Mouse (Mus musculus): ENCODE measurements around the gene Sufu. TPM values are rescaled to one million over a fixed set of nuclear protein-coding genes. Genes with fewer than 3 reads are reported as not detected.
A peak's percentile ranks its signal among the peaks of the same experiment; 100 is the strongest.

The Sufu gene
- total and polyA plus RNA-seq, 3 experiments: 11.4 to 42.5 TPM; not detected in 1

GRCm38 (mm10) chr19:46479306-46480075 lies 82.8 kb downstream of the Sufu start:
- no peak for DNase-seq (ENCODE audit: low read depth, low spot score)

GRCm38 (mm10) chr19:46480624-46481345 lies 84.1 kb downstream of the Sufu start:
- H3K27ac ChIP-seq (ENCODE audit: control insufficient read depth, low read depth, low read length): no peak overlapping the region
- H3K27me3 ChIP-seq (ENCODE audit: control insufficient read depth in 1 of 2, insufficient read depth in 2 of 2, low read length in 2 of 2): no peaks in the 10 kb centered on the region
- H3K9ac ChIP-seq (ENCODE audit: control insufficient read depth, low read depth, low read length, poor library complexity, severe bottlenecking): no peak overlapping the region
- no peak overlapping the region for H3K4me3 ChIP-seq (ENCODE audit: control insufficient read depth in 1 of 2, insufficient read depth in 1 of 2, low read depth in 2 of 2, low read length in 2 of 2)
- no peaks in the 10 kb centered on the region for H3K9me3 ChIP-seq (replicated peaks; ENCODE audit: insufficient read depth, low read length)
- no peak for DNase-seq (ENCODE audit: low read depth, low spot score)
- peaks cover 2 to 14% of the 10 kb centered on the region in 2 experiments; a peak in 3 of 4 replicates for H3K36me3 ChIP-seq (ENCODE audit: control insufficient read depth in 1 of 2, insufficient read depth in 2 of 2, low read length in 2 of 2)
- TF ChIP-seq USF2 (IDR thresholded peaks at IDR 0.05; ENCODE audit: borderline replicate concordance in 1 of 2, insufficient read depth in 1 of 2, low read depth in 1 of 2, low read length in 2 of 2): no peak
- TF ChIP-seq TAL1 (IDR thresholded peaks at IDR 0.05; ENCODE audit: low read length): no peak; the same call in 1 of the 2 replicates
- no peak for TF ChIP-seq ETS1 (IDR thresholded peaks at IDR 0.05; ENCODE audit: low read depth, low read length)
- no peak for TF ChIP-seq CHD1 (IDR thresholded peaks at IDR 0.05; ENCODE audit: low read depth, low read length)
- no peak for TF ChIP-seq POLR2A (IDR thresholded peaks at IDR 0.05; ENCODE audit: control insufficient read depth in 1 of 2, insufficient read depth in 1 of 2, low read depth in 1 of 2, low read length in 2 of 2, poor library complexity in 1 of 2)
- no peak for TF ChIP-seq ELF1 (IDR thresholded peaks at IDR 0.05; ENCODE audit: low read depth, low read length)
- no peak for TF ChIP-seq HCFC1 (IDR thresholded peaks at IDR 0.05; ENCODE audit: low read depth, low read length)
- TF ChIP-seq ZNF384 (IDR thresholded peaks at IDR 0.05; ENCODE audit: low read depth, low read length): no peak
- no peak for TF ChIP-seq ZC3H11A (IDR thresholded peaks at IDR 0.05; ENCODE audit: low read depth, low read length)
- no peak for TF ChIP-seq RCOR1 (IDR thresholded peaks at IDR 0.05; ENCODE audit: low read depth, low read length)
- no peak for TF ChIP-seq NELFE (IDR thresholded peaks at IDR 0.05; ENCODE audit: low read depth, low read length)
- TF ChIP-seq MEF2A (IDR thresholded peaks at IDR 0.05; ENCODE audit: extremely low read depth, insufficient replicate concordance, low read depth, low read length, poor library complexity, severe bottlenecking): no peak
- no peak for TF ChIP-seq MXI1 (IDR thresholded peaks at IDR 0.05; ENCODE audit: low read depth, low read length)
- TF ChIP-seq CTCF (IDR thresholded peaks at IDR 0.05 in 2 of 3, conservative IDR thresholded peaks at IDR 0.05 in 1 of 3; ENCODE audit: control insufficient read depth in 1 of 3, insufficient read depth in 1 of 3, low read depth in 2 of 3, low read length in 3 of 3, poor library complexity in 1 of 3, severe bottlenecking in 1 of 3): no peak
- TF ChIP-seq GATA1 (IDR thresholded peaks at IDR 0.05; ENCODE audit: low read depth, low read length): no peak
- no peak for TF ChIP-seq TCF12 (IDR thresholded peaks at IDR 0.05; ENCODE audit: low read depth, low read length)
- no peak for TF ChIP-seq POLR2AphosphoS5 (IDR thresholded peaks at IDR 0.05; ENCODE audit: borderline replicate concordance, low read depth, low read length)
- peaks cover 0 to 18% of the 10 kb centered on the region in 2 experiments; a peak in 3 of 4 replicates for H3K4me1 ChIP-seq (ENCODE audit: control insufficient read depth in 1 of 2, insufficient read depth in 2 of 2, low read length in 2 of 2)
- no peaks in the 10 kb centered on the region for H3K79me2 ChIP-seq (ENCODE audit: control insufficient read depth, insufficient read depth, low read length, poor library complexity)

More at GRCm38 (mm10) chr19:46479306-46480075, 82.8 kb downstream of the Sufu start:
- Histone ChIP-seq H3K9me3 (replicated peaks; ENCODE audit: insufficient read depth, low read length) (no peaks in the 10 kb centered on the region), H3K9ac (ENCODE audit: control insufficient read depth, low read depth, low read length, poor library complexity, severe bottlenecking) (no peak overlapping the region), H3K27ac (ENCODE audit: control insufficient read depth, low read depth, low read length) (0 out of 2 replicates have a peak overlapping the region, but pooled peaks have one; percentile 30), H3K36me3 (ENCODE audit: control insufficient read depth in 1 of 2, insufficient read depth in 2 of 2, low read length in 2 of 2) (peaks cover 2 to 14% of the 10 kb centered on the region in 2 experiments; a peak in 3 of 4 replicates), H3K4me3 (ENCODE audit: control insufficient read depth in 1 of 2, insufficient read depth in 1 of 2, low read depth in 2 of 2, low read length in 2 of 2) (no peak overlapping the region), H3K4me1 (ENCODE audit: control insufficient read depth in 1 of 2, insufficient read depth in 2 of 2, low read length in 2 of 2) (peaks cover 0 to 18% of the 10 kb centered on the region in 2 experiments; a peak in 3 of 4 replicates), H3K27me3 (ENCODE audit: control insufficient read depth in 1 of 2, insufficient read depth in 2 of 2, low read length in 2 of 2) (no peaks in the 10 kb centered on the region), H3K79me2 (ENCODE audit: control insufficient read depth, insufficient read depth, low read length, poor library complexity) (no peaks in the 10 kb centered on the region)
- TF ChIP-seq JUND (IDR thresholded peaks at IDR 0.05; ENCODE audit: low read depth, low read length) (no peak), CTCF (IDR thresholded peaks at IDR 0.05 in 2 of 3, conservative IDR thresholded peaks at IDR 0.05 in 1 of 3; ENCODE audit: control insufficient read depth in 1 of 3, insufficient read depth in 1 of 3, low read depth in 2 of 3, low read length in 3 of 3, poor library complexity in 1 of 3, severe bottlenecking in 1 of 3) (no peak), ELF1 (IDR thresholded peaks at IDR 0.05; ENCODE audit: low read depth, low read length) (no peak), TAL1 (IDR thresholded peaks at IDR 0.05; ENCODE audit: low read length) (no peak), POLR2A (IDR thresholded peaks at IDR 0.05; ENCODE audit: control insufficient read depth in 1 of 2, insufficient read depth in 1 of 2, low read depth in 1 of 2, low read length in 2 of 2, poor library complexity in 1 of 2) (no peak), ZC3H11A (IDR thresholded peaks at IDR 0.05; ENCODE audit: low read depth, low read length) (no peak), POLR2AphosphoS5 (IDR thresholded peaks at IDR 0.05; ENCODE audit: borderline replicate concordance, low read depth, low read length) (no peak), MAX (IDR thresholded peaks at IDR 0.05; ENCODE audit: low read length) (no peak), BHLHE40 (IDR thresholded peaks at IDR 0.05; ENCODE audit: borderline replicate concordance, low read depth, low read length) (no peak), SIN3A (IDR thresholded peaks at IDR 0.05; ENCODE audit: low read length) (no peak)
